Mouse (Mus musculus) E14TG2a.4 (cell line): Measurements from ENCODE around the gene Ldhc.

Source experiments
- CTCF ChIP-seq: conservative IDR thresholded peaks from 2 replicates; pipeline ENCODE4 v1.5.1; 2014; ENCODE audit warnings: low read length
- POU5F1 ChIP-seq: IDR thresholded peaks from 2 replicates; pipeline ENCODE4 v1.6.1; 2014; ENCODE audit warnings: low read length, borderline replicate concordance

DNA sequence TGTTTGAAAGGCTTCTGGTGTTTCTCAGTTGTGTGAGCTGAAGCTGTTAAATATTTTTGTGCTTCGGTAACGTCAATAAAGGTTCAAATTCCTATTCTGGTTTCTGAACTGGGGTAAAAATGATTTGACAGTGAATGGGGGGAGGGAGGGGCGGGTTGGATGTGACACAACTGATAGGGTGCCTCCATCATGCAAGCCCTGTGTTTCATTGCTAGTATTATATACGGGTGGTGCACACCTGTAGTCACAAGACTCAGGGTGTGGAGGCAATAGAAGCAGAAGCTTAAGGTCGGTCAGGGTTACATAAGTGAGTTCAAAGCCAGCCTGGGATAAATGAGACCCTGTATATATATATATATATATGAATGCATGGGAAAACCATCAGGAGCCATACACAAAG, 21.1 kb upstream of the Ldhc start:
- TF ChIP-seq CTCF (no peak), POU5F1 (no peak)
